Mouse (Mus musculus) B cell, adult (primary cell): ENCODE results near the gene Tmem245. TPM values are rescaled to one million over a fixed set of nuclear protein-coding genes. Genes with fewer than 3 reads are reported as not detected.

Source experiments
- total RNA-seq: library from RNA; stranded (reverse); gene quantifications from 4 replicates; pipeline ENCODE4 v1.2.4, GENCODE M21; 2023; ENCODE audit not compliant: inconsistent age

Gene Tmem245
- 28.9 to 35.3 TPM (median 30.6 TPM) in 4 replicates for total RNA-seq

GRCm38 (mm10) chr4:56946641-56947640 lies at the start of gene Tmem245:
Gene Tmem245 (minus strand): TSS chr4:56947437.

GRCm38 (mm10) chr4:56990215-56990584 lies 43.0 kb upstream of the Tmem245 start, which contains the start of gene Frrs1l:
Gene Frrs1l (minus strand): TSS chr4:56990391.

GRCm38 (mm10) chr4:56865003-56865511 lies 82.2 kb downstream of the Tmem245 start, which contains the start of gene Ctnnal1:
Gene Ctnnal1 (minus strand): TSS chr4:56865188.

Other genes with a start within 250 kb of the Tmem245 start
- not detected in 4 replicates for gene Gm26657, start 207.4 kb downstream of the Tmem245 start, total RNA-seq
- 1.0 to 1.2 TPM (median 1.1 TPM) in 4 replicates for gene Actl7b, start 206.0 kb downstream of the Tmem245 start, total RNA-seq
- gene Actl7a, start 204.0 kb downstream of the Tmem245 start, total RNA-seq: not detected in 4 replicates
- 40.1 to 52.8 TPM (median 45.1 TPM) in 4 replicates for gene Elp1, start 145.1 kb downstream of the Tmem245 start, total RNA-seq
- 20.5 to 22.2 TPM (median 20.9 TPM) in 4 replicates for gene Fam206a, start 145.1 kb downstream of the Tmem245 start, total RNA-seq
- 4.0 to 5.3 TPM (median 4.9 TPM) in 4 replicates for gene Ctnnal1, start 82.2 kb downstream of the Tmem245 start, total RNA-seq
- gene Frrs1l, start 43.0 kb upstream of the Tmem245 start, total RNA-seq: not detected in 4 replicates
- gene Epb41l4b, start 196.0 kb upstream of the Tmem245 start, total RNA-seq: 0.51 to 0.77 TPM (median 0.65 TPM) in 4 replicates